Mouse (Mus musculus): ENCODE measurements around the gene Astn1. TPM values are rescaled to one million over a fixed set of nuclear protein-coding genes. Genes with fewer than 3 reads are reported as not detected.

Astn1 gene
- total RNA-seq (2012; rRNA removed) (0.17 and 0.42 TPM in 2 replicates), total RNA-seq (2014; rRNA removed) (0.04 and 0.35 TPM in 2 replicates), polyA plus RNA-seq (2012; ENCODE audit: insufficient read length, low read depth) (0.14 TPM in 1 of 2 replicates, not detected in the other)

GRCm38 (mm10) chr1:158361964-158362291 lies at the start of gene Astn1:
Astn1 (plus strand) TSS chr1:158362273.
- TF ChIP-seq MXI1 (IDR thresholded peaks at IDR 0.05; ENCODE audit: low read depth, low read length) (no peak), MAZ (IDR thresholded peaks at IDR 0.05; ENCODE audit: low read depth, low read length) (no peak), GABPA (IDR thresholded peaks at IDR 0.05; ENCODE audit: insufficient replicate concordance, low read depth, low read length) (no peak)
- H3K9me3 ChIP-seq (replicated peaks; ENCODE audit: low read length), result no peaks in the 10 kb centered on the region
- H3K27ac ChIP-seq (ENCODE audit: insufficient read depth, low read depth), result no peak within 1 kb of the TSS
- peaks cover 4 to 6% of the 10 kb centered on the region in 2 experiments; a peak in 2 of 4 replicates for H3K4me1 ChIP-seq (ENCODE audit: control insufficient read depth in 1 of 2, insufficient read depth in 2 of 2)
- H3K36me3 ChIP-seq (replicated peaks in 1 of 2; ENCODE audit: control insufficient read depth in 1 of 2, insufficient read depth in 1 of 2, low read length in 1 of 2), result no peaks in the 10 kb centered on the region
- dilution Hi-C loops (cut with MboI; ENCODE audit: extremely low pct_ligation_motif_present, extremely low pct_unique_long_range_greater_than_20kb, low sequenced_read_pairs) (no loop called here), in situ Hi-C loops (cut with MboI; ENCODE audit: low pct_ligation_motif_present, low pct_unique_long_range_greater_than_20kb, low sequenced_read_pairs) (no loop called here)
- DNase-seq (ENCODE audit: extremely low read depth), result no peak
- H3K9ac ChIP-seq (ENCODE audit: insufficient read depth, low read depth), result no peak within 1 kb of the TSS
- H3K79me2 ChIP-seq (replicated peaks; ENCODE audit: control insufficient read depth, extremely low read depth, insufficient read depth, poor library complexity, severe bottlenecking), result no peaks in the 10 kb centered on the region
- H3K27me3 ChIP-seq (replicated peaks), result peaks cover 2% of the 10 kb centered on the region
- H3K4me3 ChIP-seq (replicated peaks in 1 of 3; ENCODE audit: low read depth in 2 of 3, low read length in 2 of 3, poor library complexity in 1 of 3), result no peak within 1 kb of the TSS
- no peak within 1 kb of the TSS; the same call in 1 of the 2 replicates for H3K4me2 ChIP-seq (ENCODE audit: insufficient read depth, low read depth, poor library complexity, severe bottlenecking)

DNA sequence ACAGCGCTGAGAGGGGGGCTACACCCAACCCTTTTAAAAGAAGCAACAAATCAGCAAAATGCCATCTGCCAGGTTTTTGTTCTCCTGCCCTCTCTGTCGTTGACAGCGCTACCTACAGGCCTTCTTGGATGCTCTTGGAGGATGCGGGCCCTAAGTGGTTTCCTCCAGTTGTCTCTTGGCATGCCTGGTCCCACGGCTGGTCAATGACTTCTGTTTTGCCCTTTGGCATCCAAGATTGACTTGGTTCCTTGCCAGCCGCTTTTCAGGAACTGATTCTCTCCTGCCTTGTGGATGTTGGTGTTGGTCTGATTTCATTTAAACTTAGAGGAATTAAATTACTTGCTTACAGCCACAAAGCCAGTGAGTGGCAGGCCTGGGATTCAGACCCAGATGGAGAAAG lies 38.7 kb upstream of the Astn1 start:
- dilution Hi-C loops (cut with MboI; ENCODE audit: extremely low pct_ligation_motif_present, extremely low pct_unique_long_range_greater_than_20kb, low sequenced_read_pairs), result no loop called here
- no peak overlapping the region for H3K27ac ChIP-seq (ENCODE audit: insufficient read depth, low read depth)
- no peak for TF ChIP-seq MYC (IDR thresholded peaks at IDR 0.05; ENCODE audit: low read depth, low read length)
- no peak for TF ChIP-seq USF1 (IDR thresholded peaks at IDR 0.05; ENCODE audit: low read depth, low read length)
- TF ChIP-seq PAX5 (IDR thresholded peaks at IDR 0.05; ENCODE audit: low read length), result no peak
- TF ChIP-seq SIN3A (IDR thresholded peaks at IDR 0.05; ENCODE audit: low read length), result no peak
- no peak for TF ChIP-seq ELF1 (IDR thresholded peaks at IDR 0.05; ENCODE audit: low read depth, low read length)
- TF ChIP-seq NELFE (IDR thresholded peaks at IDR 0.05; ENCODE audit: low read depth, low read length), result no peak
- TF ChIP-seq ZKSCAN1 (IDR thresholded peaks at IDR 0.05; ENCODE audit: borderline replicate concordance, low read depth, low read length), result no peak
- no peak for TF ChIP-seq NRF1 (IDR thresholded peaks at IDR 0.05; ENCODE audit: low read depth, low read length)
- TF ChIP-seq ZMIZ1 (IDR thresholded peaks at IDR 0.05; ENCODE audit: low read depth, low read length), result no peak
- H3K27me3 ChIP-seq (replicated peaks), result no peaks in the 10 kb centered on the region
- no peaks in the 10 kb centered on the region for H3K79me2 ChIP-seq (replicated peaks; ENCODE audit: control insufficient read depth, extremely low read depth, insufficient read depth, poor library complexity, severe bottlenecking)
- no peak overlapping the region for H3K9ac ChIP-seq (ENCODE audit: insufficient read depth, low read depth)
- no peak overlapping the region for H3K4me3 ChIP-seq (replicated peaks in 1 of 3; ENCODE audit: low read depth in 2 of 3, low read length in 2 of 3, poor library complexity in 1 of 3)
- H3K4me1 ChIP-seq (ENCODE audit: control insufficient read depth in 1 of 2, insufficient read depth in 2 of 2), result no peaks in the 10 kb centered on the region
- no peak overlapping the region for H3K4me2 ChIP-seq (ENCODE audit: insufficient read depth, low read depth, poor library complexity, severe bottlenecking)
- in situ Hi-C loops (cut with MboI; ENCODE audit: low pct_ligation_motif_present, low pct_unique_long_range_greater_than_20kb, low sequenced_read_pairs), result no loop called here
- H3K36me3 ChIP-seq (replicated peaks in 1 of 2; ENCODE audit: control insufficient read depth in 1 of 2, insufficient read depth in 1 of 2, low read length in 1 of 2), result no peaks in the 10 kb centered on the region
- DNase-seq (ENCODE audit: extremely low read depth), result no peak
- no peaks in the 10 kb centered on the region for H3K9me3 ChIP-seq (replicated peaks; ENCODE audit: low read length)

DNA sequence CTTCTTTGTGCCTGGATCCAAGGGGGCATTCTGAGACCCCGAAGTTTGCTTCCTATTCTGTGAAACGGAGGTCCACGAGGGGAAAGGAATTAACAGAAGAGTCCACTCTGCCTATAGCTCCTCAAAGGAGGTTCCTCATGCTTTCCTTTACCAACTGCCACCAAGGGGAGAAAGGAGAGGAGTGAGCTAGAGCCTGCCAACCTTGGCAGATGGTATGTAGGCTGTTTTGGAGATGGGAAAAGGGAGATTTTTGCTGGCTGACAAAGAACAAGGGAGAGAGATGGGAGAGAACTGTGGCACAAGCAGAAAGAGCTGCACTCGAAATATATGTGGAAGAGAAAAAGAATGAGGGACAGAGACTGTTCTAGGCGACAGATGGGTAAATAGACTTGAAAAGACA lies 33.9 kb upstream of the Astn1 start:
- H3K27me3 ChIP-seq (replicated peaks), result no peaks in the 10 kb centered on the region
- no peak for DNase-seq (ENCODE audit: extremely low read depth)
- H3K27ac ChIP-seq (ENCODE audit: insufficient read depth, low read depth), result no peak overlapping the region
- H3K9ac ChIP-seq (ENCODE audit: insufficient read depth, low read depth), result no peak overlapping the region
- no peaks in the 10 kb centered on the region for H3K36me3 ChIP-seq (replicated peaks in 1 of 2; ENCODE audit: control insufficient read depth in 1 of 2, insufficient read depth in 1 of 2, low read length in 1 of 2)
- no peaks in the 10 kb centered on the region for H3K4me1 ChIP-seq (ENCODE audit: control insufficient read depth in 1 of 2, insufficient read depth in 2 of 2)
- H3K4me2 ChIP-seq (ENCODE audit: insufficient read depth, low read depth, poor library complexity, severe bottlenecking), result no peak overlapping the region
- no peaks in the 10 kb centered on the region for H3K79me2 ChIP-seq (replicated peaks; ENCODE audit: control insufficient read depth, extremely low read depth, insufficient read depth, poor library complexity, severe bottlenecking)
- no peaks in the 10 kb centered on the region for H3K9me3 ChIP-seq (replicated peaks; ENCODE audit: low read length)
- in situ Hi-C loops (cut with MboI; ENCODE audit: low pct_ligation_motif_present, low pct_unique_long_range_greater_than_20kb, low sequenced_read_pairs), result no loop called here
- dilution Hi-C loops (cut with MboI; ENCODE audit: extremely low pct_ligation_motif_present, extremely low pct_unique_long_range_greater_than_20kb, low sequenced_read_pairs), result no loop called here
- H3K4me3 ChIP-seq (replicated peaks in 1 of 3; ENCODE audit: low read depth in 2 of 3, low read length in 2 of 3, poor library complexity in 1 of 3), result no peak overlapping the region
- TF ChIP-seq MAZ (IDR thresholded peaks at IDR 0.05; ENCODE audit: low read depth, low read length) (no peak), USF1 (IDR thresholded peaks at IDR 0.05; ENCODE audit: low read depth, low read length) (no peak), HCFC1 (IDR thresholded peaks at IDR 0.05; ENCODE audit: low read depth, low read length) (no peak), MXI1 (IDR thresholded peaks at IDR 0.05; ENCODE audit: low read depth, low read length) (no peak), ELF1 (IDR thresholded peaks at IDR 0.05; ENCODE audit: low read depth, low read length) (no peak), E2F4 (IDR thresholded peaks at IDR 0.05; ENCODE audit: insufficient replicate concordance, low read depth, low read length) (no peak), BHLHE40 (IDR thresholded peaks at IDR 0.05; ENCODE audit: low read depth, low read length) (no peak), MAX (IDR thresholded peaks at IDR 0.05; ENCODE audit: low read length) (no peak), SIN3A (IDR thresholded peaks at IDR 0.05; ENCODE audit: low read length) (no peak), NRF1 (IDR thresholded peaks at IDR 0.05; ENCODE audit: low read depth, low read length) (no peak), MEF2A (IDR thresholded peaks at IDR 0.05; ENCODE audit: borderline replicate concordance, low read depth, low read length) (no peak), USF2 (conservative IDR thresholded peaks at IDR 0.05; ENCODE audit: low read depth, low read length) (no peak)

Data from CH12.LX (cell line).